Mouse (Mus musculus): ENCODE results near the gene 4933414I15Rik. TPM values are rescaled to one million over a fixed set of nuclear protein-coding genes. Genes with fewer than 3 reads are reported as not detected.

4933414I15Rik gene
- polyA plus RNA-seq (2014; fragmentation: Nextera tagmentation; extraction: Ambion mirVana), result not detected in 2 replicates

- DNase-seq (ENCODE audit: low spot score) (no peak), ATAC-seq (ENCODE audit: insufficient number of reproducible peaks, low FRiP score, low TSS enrichment, low read depth) (no peak)
- no peaks in the 10 kb centered on the region for H3K9me3 ChIP-seq (ENCODE audit: control insufficient read depth, low read length)
- no peak within 1 kb of the TSS for H3K4me2 ChIP-seq (ENCODE audit: low read depth, severe bottlenecking)
- WGBS, result 73% methylated on average over 14 of the region's 14 CpGs
- no peaks in the 10 kb centered on the region for H3K4me1 ChIP-seq (ENCODE audit: control insufficient read depth, insufficient read depth, low read length)
- no peaks in the 10 kb centered on the region for H3K36me3 ChIP-seq (ENCODE audit: control insufficient read depth, insufficient read depth, low read length)
- no peak within 1 kb of the TSS for H3K27ac ChIP-seq (replicated peaks; ENCODE audit: low read depth, low read length)
- no peaks in the 10 kb centered on the region for H3K27me3 ChIP-seq (ENCODE audit: control insufficient read depth, insufficient read depth, low read length)
- no peak within 1 kb of the TSS for H3K4me3 ChIP-seq (ENCODE audit: low read depth, low read length)
- no peak within 1 kb of the TSS for H3K9ac ChIP-seq (ENCODE audit: low read length)
Measured at GRCm38 (mm10) chr11:50943506-50943905, at the start of gene 4933414I15Rik. Gene 4933414I15Rik, minus strand, starts transcription at chr11:50943765.

GRCm38 (mm10) chr11:50981667-50982066 lies 38.1 kb upstream of the 4933414I15Rik start, which contains the start of gene Olfr1377:
Gene Olfr1377, plus strand, starts transcription at chr11:50981967.
- WGBS, result 70% methylated on average over 5 of the region's 5 CpGs
- Histone ChIP-seq H3K9me3 (ENCODE audit: control insufficient read depth, low read length) (no peaks in the 10 kb centered on the region), H3K4me3 (ENCODE audit: low read depth, low read length) (no peak within 1 kb of the TSS), H3K27me3 (ENCODE audit: control insufficient read depth, insufficient read depth, low read length) (no peaks in the 10 kb centered on the region), H3K4me1 (ENCODE audit: control insufficient read depth, insufficient read depth, low read length) (no peaks in the 10 kb centered on the region), H3K9ac (ENCODE audit: low read length) (no peak within 1 kb of the TSS), H3K36me3 (ENCODE audit: control insufficient read depth, insufficient read depth, low read length) (no peaks in the 10 kb centered on the region), H3K27ac (replicated peaks; ENCODE audit: low read depth, low read length) (no peak within 1 kb of the TSS), H3K4me2 (ENCODE audit: low read depth, severe bottlenecking) (no peak within 1 kb of the TSS)
- DNase-seq (ENCODE audit: low spot score), result no peak
- ATAC-seq (ENCODE audit: insufficient number of reproducible peaks, low FRiP score, low TSS enrichment, low read depth), result no peak

DNA sequence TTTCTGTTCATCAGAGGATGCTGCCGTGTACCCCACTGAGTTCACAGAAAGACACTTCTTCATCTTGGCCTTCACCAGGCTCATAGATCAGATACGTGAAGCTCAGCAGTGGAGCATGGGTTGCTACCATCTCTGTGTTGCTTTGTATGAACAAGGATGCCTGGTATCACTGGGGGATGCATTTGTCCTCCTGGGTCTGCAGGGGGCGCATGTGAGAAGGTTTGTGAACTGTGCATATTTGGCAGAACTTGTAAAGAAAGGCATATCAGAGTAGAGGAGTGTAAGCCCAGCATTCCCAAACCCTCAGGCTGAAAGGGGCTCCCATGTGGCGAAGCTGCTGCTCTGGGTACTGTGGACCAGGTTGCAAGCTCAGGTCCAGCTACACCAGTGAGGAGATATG lies 33.7 kb upstream of the 4933414I15Rik start:
- Histone ChIP-seq H3K27ac (replicated peaks; ENCODE audit: low read depth, low read length) (no peak overlapping the region), H3K4me2 (ENCODE audit: low read depth, severe bottlenecking) (no peak overlapping the region), H3K9me3 (ENCODE audit: control insufficient read depth, low read length) (no peaks in the 10 kb centered on the region), H3K9ac (ENCODE audit: low read length) (no peak overlapping the region), H3K27me3 (ENCODE audit: control insufficient read depth, insufficient read depth, low read length) (no peaks in the 10 kb centered on the region), H3K36me3 (ENCODE audit: control insufficient read depth, insufficient read depth, low read length) (no peaks in the 10 kb centered on the region), H3K4me3 (ENCODE audit: low read depth, low read length) (no peak overlapping the region), H3K4me1 (ENCODE audit: control insufficient read depth, insufficient read depth, low read length) (no peaks in the 10 kb centered on the region)
- WGBS, result 62% methylated on average over 4 of the region's 4 CpGs
- ATAC-seq (ENCODE audit: insufficient number of reproducible peaks, low FRiP score, low TSS enrichment, low read depth), result no peak
- DNase-seq (ENCODE audit: low spot score), result no peak

GRCm38 (mm10) chr11:50966230-50966629 lies 22.7 kb upstream of the 4933414I15Rik start, which contains the start of gene Olfr1378:
Gene Olfr1378, plus strand, starts transcription at chr11:50966530.
- DNase-seq (ENCODE audit: low spot score), result no peak

DNA sequence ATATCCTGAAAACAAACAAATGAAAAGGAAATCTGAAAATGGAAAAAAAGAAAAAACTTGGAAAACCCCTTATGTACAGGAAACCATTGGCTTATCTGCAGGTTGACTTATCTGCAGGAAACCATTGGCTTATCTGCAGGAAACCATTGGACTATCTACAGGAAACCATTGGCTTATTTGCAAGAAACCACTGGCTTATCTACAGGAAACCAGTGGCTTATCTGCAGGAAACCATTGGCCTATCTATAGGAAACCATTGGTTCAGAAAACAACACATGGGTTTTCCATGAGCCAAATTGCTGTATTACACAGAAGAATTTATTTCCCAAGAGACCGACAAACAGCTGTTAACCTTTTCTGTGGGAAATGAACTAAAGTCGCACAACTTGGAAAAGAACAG lies 21.3 kb upstream of the 4933414I15Rik start:
- Histone ChIP-seq H3K36me3 (ENCODE audit: control insufficient read depth, insufficient read depth, low read length) (no peaks in the 10 kb centered on the region), H3K9me3 (ENCODE audit: control insufficient read depth, low read length) (no peaks in the 10 kb centered on the region), H3K4me3 (ENCODE audit: low read depth, low read length) (no peak overlapping the region), H3K4me2 (ENCODE audit: low read depth, severe bottlenecking) (no peak overlapping the region), H3K27me3 (ENCODE audit: control insufficient read depth, insufficient read depth, low read length) (no peaks in the 10 kb centered on the region), H3K9ac (ENCODE audit: low read length) (no peak overlapping the region), H3K4me1 (ENCODE audit: control insufficient read depth, insufficient read depth, low read length) (no peaks in the 10 kb centered on the region), H3K27ac (replicated peaks; ENCODE audit: low read depth, low read length) (no peak overlapping the region)
- DNase-seq (ENCODE audit: low spot score), result no peak
- WGBS, result 87% methylated on average over 2 of the region's 2 CpGs
- no peak for ATAC-seq (ENCODE audit: insufficient number of reproducible peaks, low FRiP score, low TSS enrichment, low read depth)

More at GRCm38 (mm10) chr11:50966230-50966629, 22.7 kb upstream of the 4933414I15Rik start, which contains the start of gene Olfr1378:
- WGBS, result 86% methylated on average over 11 of the region's 11 CpGs
- no peaks in the 10 kb centered on the region for H3K36me3 ChIP-seq (ENCODE audit: control insufficient read depth, insufficient read depth, low read length)
- H3K27me3 ChIP-seq (ENCODE audit: control insufficient read depth, insufficient read depth, low read length), result no peaks in the 10 kb centered on the region
- H3K4me2 ChIP-seq (ENCODE audit: low read depth, severe bottlenecking), result no peak within 1 kb of the TSS
- no peak for ATAC-seq (ENCODE audit: insufficient number of reproducible peaks, low FRiP score, low TSS enrichment, low read depth)
- no peak within 1 kb of the TSS for H3K4me3 ChIP-seq (ENCODE audit: low read depth, low read length)
- no peak within 1 kb of the TSS for H3K9ac ChIP-seq (ENCODE audit: low read length)
- no peak within 1 kb of the TSS for H3K27ac ChIP-seq (replicated peaks; ENCODE audit: low read depth, low read length)
- H3K4me1 ChIP-seq (ENCODE audit: control insufficient read depth, insufficient read depth, low read length), result no peaks in the 10 kb centered on the region
- H3K9me3 ChIP-seq (ENCODE audit: control insufficient read depth, low read length), result no peaks in the 10 kb centered on the region

DNA sequence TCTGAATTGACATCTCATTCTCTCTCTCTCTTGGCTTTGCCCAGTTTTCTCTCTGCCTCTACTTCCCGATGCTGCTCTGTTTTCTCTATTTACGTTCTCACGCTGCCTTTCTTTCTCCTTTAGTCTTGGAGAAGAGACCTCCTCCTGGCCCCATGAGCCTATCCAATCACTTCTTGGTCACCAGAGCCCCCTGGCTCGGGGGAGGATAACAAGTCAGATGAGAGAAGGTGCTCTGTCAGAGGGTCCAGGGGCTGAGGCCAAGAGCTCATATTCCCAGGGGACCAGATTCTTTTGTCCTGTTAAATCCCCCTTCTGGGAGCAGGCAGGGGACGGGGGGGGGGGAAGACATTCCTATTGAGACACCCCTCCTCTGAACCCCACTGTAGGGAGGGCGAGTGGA lies 10.1 kb upstream of the 4933414I15Rik start, which contains the start of gene Prop1:
TSS of gene Prop1 (minus strand) at position 101 of the 400 bp plus-strand sequence.
- no peaks in the 10 kb centered on the region for H3K9me3 ChIP-seq (ENCODE audit: control insufficient read depth, low read length)
- no peak within 1 kb of the TSS for H3K27ac ChIP-seq (replicated peaks; ENCODE audit: low read depth, low read length)
- no peaks in the 10 kb centered on the region for H3K27me3 ChIP-seq (ENCODE audit: control insufficient read depth, insufficient read depth, low read length)
- ATAC-seq (ENCODE audit: insufficient number of reproducible peaks, low FRiP score, low TSS enrichment, low read depth), result no peak
- no peak for DNase-seq (ENCODE audit: low spot score)
- no peaks in the 10 kb centered on the region; the same call in 1 of the 2 replicates for H3K4me1 ChIP-seq (ENCODE audit: control insufficient read depth, insufficient read depth, low read length)
- no peak within 1 kb of the TSS for H3K9ac ChIP-seq (ENCODE audit: low read length)
- no peaks in the 10 kb centered on the region for H3K36me3 ChIP-seq (ENCODE audit: control insufficient read depth, insufficient read depth, low read length)
- H3K4me2 ChIP-seq (ENCODE audit: low read depth, severe bottlenecking), result no peak within 1 kb of the TSS
- no peak within 1 kb of the TSS for H3K4me3 ChIP-seq (ENCODE audit: low read depth, low read length)
- 78% methylated on average over 6 of the region's 6 CpGs for WGBS

- 67% methylated on average over 14 of the region's 14 CpGs for WGBS
- no peak overlapping the region for H3K9ac ChIP-seq (ENCODE audit: low read length)
- no peak overlapping the region for H3K27ac ChIP-seq (replicated peaks; ENCODE audit: low read depth, low read length)
- DNase-seq (ENCODE audit: low spot score) (no peak), ATAC-seq (ENCODE audit: insufficient number of reproducible peaks, low FRiP score, low TSS enrichment, low read depth) (no peak)
- H3K36me3 ChIP-seq (ENCODE audit: control insufficient read depth, insufficient read depth, low read length), result no peaks in the 10 kb centered on the region
- H3K4me3 ChIP-seq (ENCODE audit: low read depth, low read length), result no peak overlapping the region
- H3K9me3 ChIP-seq (ENCODE audit: control insufficient read depth, low read length), result no peaks in the 10 kb centered on the region
- no peak overlapping the region for H3K4me2 ChIP-seq (ENCODE audit: low read depth, severe bottlenecking)
- H3K27me3 ChIP-seq (ENCODE audit: control insufficient read depth, insufficient read depth, low read length), result no peaks in the 10 kb centered on the region
- no peaks in the 10 kb centered on the region; the same call in 1 of the 2 replicates for H3K4me1 ChIP-seq (ENCODE audit: control insufficient read depth, insufficient read depth, low read length)
Measured at GRCm38 (mm10) chr11:50952290-50952689, 8.7 kb upstream of the 4933414I15Rik start.

DNA sequence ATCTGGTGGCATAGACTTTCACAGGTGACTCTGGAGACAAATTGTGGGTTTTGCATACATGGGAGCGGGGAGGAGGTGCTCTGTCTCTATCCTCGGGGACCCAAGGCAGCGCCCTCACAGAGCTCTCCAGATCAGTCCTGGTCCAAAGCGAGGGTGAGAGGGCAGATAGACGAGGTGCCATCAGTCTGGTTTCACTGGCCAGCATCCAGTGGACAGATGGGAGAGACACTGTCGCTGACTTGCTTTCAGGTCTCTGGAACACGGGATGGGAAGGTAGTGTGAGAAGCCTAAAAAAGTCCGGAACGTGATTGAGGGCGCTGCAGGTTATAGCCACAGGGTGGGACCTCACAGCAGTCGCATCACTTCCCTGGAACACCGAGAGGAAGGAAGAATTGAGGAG lies 1.2 kb downstream of the 4933414I15Rik start:
- H3K9ac ChIP-seq (ENCODE audit: low read length), result no peak overlapping the region
- 61% methylated on average over 12 of the region's 12 CpGs for WGBS
- ATAC-seq (ENCODE audit: insufficient number of reproducible peaks, low FRiP score, low TSS enrichment, low read depth), result no peak

More for the DNA sequence above, 1.2 kb downstream of the 4933414I15Rik start:
- Histone ChIP-seq H3K27me3 (ENCODE audit: control insufficient read depth, insufficient read depth, low read length) (no peaks in the 10 kb centered on the region), H3K36me3 (ENCODE audit: control insufficient read depth, insufficient read depth, low read length) (no peaks in the 10 kb centered on the region), H3K4me3 (ENCODE audit: low read depth, low read length) (no peak overlapping the region), H3K4me2 (ENCODE audit: low read depth, severe bottlenecking) (no peak overlapping the region), H3K9me3 (ENCODE audit: control insufficient read depth, low read length) (no peaks in the 10 kb centered on the region), H3K27ac (replicated peaks; ENCODE audit: low read depth, low read length) (no peak overlapping the region), H3K4me1 (ENCODE audit: control insufficient read depth, insufficient read depth, low read length) (no peaks in the 10 kb centered on the region)
- DNase-seq (ENCODE audit: low spot score), result no peak

Data from limb, embryonic 11.5 days (tissue).